Mouse (Mus musculus) layer of hippocampus, adult 11-12 months (tissue): ENCODE results near the gene Aktip.

ENCODE experiments used
- DNase-seq: peaks from one replicate; pipeline ENCODE4 v3.0.0; 2022; ENCODE audit warnings: low spot score

Aktip gene

GRCm38 (mm10) chr8:91126786-91127185 is 73.0 kb downstream of the Aktip start:
- peak; percentile 57 for DNase-seq

GRCm38 (mm10) chr8:91124315-91124714 is 75.5 kb downstream of the Aktip start:
- no peak for DNase-seq

GRCm38 (mm10) chr8:91118131-91118530 is 81.6 kb downstream of the Aktip start:
- DNase-seq: no peak

GRCm38 (mm10) chr8:91117537-91117936 is 82.2 kb downstream of the Aktip start:
- DNase-seq: no peak

GRCm38 (mm10) chr8:91114910-91115309 is 84.9 kb downstream of the Aktip start:
- DNase-seq: no peak

- DNase-seq: no peak
Measured at GRCm38 (mm10) chr8:91114428-91114827, 85.3 kb downstream of the Aktip start.

- DNase-seq: no peak
Measured at GRCm38 (mm10) chr8:91111868-91112477, 87.8 kb downstream of the Aktip start.

GRCm38 (mm10) chr8:91106271-91106670 is 93.5 kb downstream of the Aktip start:
- DNase-seq: no peak

GRCm38 (mm10) chr8:91098106-91098505 is 101.7 kb downstream of the Aktip start:
- no peak for DNase-seq

GRCm38 (mm10) chr8:91094135-91094534 is 105.6 kb downstream of the Aktip start:
- no peak for DNase-seq

- DNase-seq: no peak
Measured at GRCm38 (mm10) chr8:91089601-91090000, 110.2 kb downstream of the Aktip start.

- DNase-seq: no peak
Measured at GRCm38 (mm10) chr8:91088452-91088851, 111.3 kb downstream of the Aktip start.

- DNase-seq: no peak
Measured at GRCm38 (mm10) chr8:91082428-91082827, 117.3 kb downstream of the Aktip start.

GRCm38 (mm10) chr8:91081911-91082310 is 117.9 kb downstream of the Aktip start:
- DNase-seq: no peak

- DNase-seq: no peak
Measured at GRCm38 (mm10) chr8:91079678-91080077, 120.1 kb downstream of the Aktip start.

GRCm38 (mm10) chr8:91077077-91077867 is 122.5 kb downstream of the Aktip start:
- DNase-seq: no peak

GRCm38 (mm10) chr8:91070275-91070859 is 129.4 kb downstream of the Aktip start:
- DNase-seq: peak; percentile 78

- peak; percentile 95 for DNase-seq
Measured at GRCm38 (mm10) chr8:91069834-91070233, 129.9 kb downstream of the Aktip start, which contains the start of gene Rbl2. Gene Rbl2, plus strand, starts transcription at chr8:91070057.

- peak; percentile 29 for DNase-seq
Measured at GRCm38 (mm10) chr8:91069407-91069806, 130.4 kb downstream of the Aktip start.

- DNase-seq: no peak
Measured at GRCm38 (mm10) chr8:91065179-91065578, 134.6 kb downstream of the Aktip start.
